Mouse (Mus musculus): ENCODE data around the gene Hsf2bp.

DNA sequence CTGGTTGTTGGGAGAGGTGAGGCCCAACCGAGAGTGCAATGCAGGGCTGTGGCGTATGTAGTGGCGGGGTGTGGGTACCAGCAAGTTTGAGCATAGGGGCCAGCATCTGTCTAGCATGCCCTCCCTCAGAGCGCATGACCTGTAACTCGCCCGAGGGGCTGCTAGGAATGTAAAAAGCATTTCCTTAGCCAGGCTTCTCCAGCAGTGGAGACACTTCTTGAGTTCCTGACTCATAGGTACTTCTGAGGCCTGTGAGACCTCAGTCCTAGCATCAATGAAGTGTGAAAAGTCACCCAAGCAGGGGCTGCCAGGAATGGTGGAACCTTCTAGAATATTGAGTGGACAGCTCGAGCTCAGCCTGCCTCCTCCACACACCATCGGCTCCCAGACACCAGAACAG, 117.8 kb downstream of the Hsf2bp start:
- TF ChIP-seq CTCF (IDR thresholded peaks at IDR 0.05; ENCODE audit: low read depth, low read length) = no peak
- TF ChIP-seq POLR2A (IDR thresholded peaks at IDR 0.05; ENCODE audit: borderline replicate concordance, low read depth, low read length) = no peak

Data from bone marrow macrophage, adult 2 months (primary cell).